Mouse (Mus musculus) layer of hippocampus, postnatal 25 days (tissue): Measurements from ENCODE around the gene Retreg1. TPM values are rescaled to one million over a fixed set of nuclear protein-coding genes. Genes with fewer than 3 reads are reported as not detected.
"Not testable (repeated sequence)": the region's sequence is repeated elsewhere in the genome, so short reads cannot be mapped to it uniquely, and the experiment has no call there.

Source experiments
- DNase-seq, 2 experiments: peaks; one replicate each; pipeline ENCODE4 v3.0.0; 2022; ENCODE audit warnings: mixed read lengths in 2 of 2, low spot score in 1 of 2; ENCODE audit errors: extremely low spot score in 1 of 2
- microRNA-seq, 2 experiments: library from miRNA; unstranded; fragments of <30 nt; microRNA quantifications; one replicate each; pipeline ENCODE4 v1.2.0; 2021
- total RNA-seq, 2 experiments: library from RNA; stranded (reverse); gene quantifications; 2 replicates each; pipeline ENCODE4 v1.2.3; 2021

Retreg1 gene
- total RNA-seq, 2 experiments from 2014 or later, result 29.4 to 32.4 TPM

GRCm38 (mm10) chr15:25984067-25984733, 141.2 kb downstream of the Retreg1 start, which contains the start of gene Zfp622:
Zfp622 (plus strand) TSS chr15:25984366.
- DNase-seq, result peak; percentile 82

GRCm38 (mm10) chr15:25984734-25985492, 141.9 kb downstream of the Retreg1 start:
- no peak for DNase-seq

- peak in 1 of 2 experiments; percentile 62 for DNase-seq
These were observed 150.2 kb downstream of the Retreg1 start for GRCm38 (mm10) chr15:25992992-25993727.

- DNase-seq, result no peak
These were observed 152.5 kb downstream of the Retreg1 start for GRCm38 (mm10) chr15:25995521-25995920.

GRCm38 (mm10) chr15:25999545-25999944, 156.6 kb downstream of the Retreg1 start:
- not testable (repeated sequence) for DNase-seq

- no peak for DNase-seq
These were observed 165.6 kb downstream of the Retreg1 start for GRCm38 (mm10) chr15:26008621-26009020.

GRCm38 (mm10) chr15:26012891-26013290, 169.9 kb downstream of the Retreg1 start:
- DNase-seq, result no peak

- DNase-seq, result no peak
These were observed 173.1 kb downstream of the Retreg1 start for GRCm38 (mm10) chr15:26015979-26016665.

- no peak for DNase-seq
These were observed 178.7 kb downstream of the Retreg1 start for GRCm38 (mm10) chr15:26021721-26022120.

- no peak for DNase-seq
These were observed 179.7 kb downstream of the Retreg1 start for GRCm38 (mm10) chr15:26022636-26023035.

Small RNA genes within 50 kb of the gene (microRNA-seq; reads per million reads assigned to microRNA genes)
- 0 to 0.55 reads per million in 2 experiments for gene Mir7212

Other genes with a start within 250 kb of the Retreg1 start
- gene Myo10, start 220.7 kb upstream of the Retreg1 start, total RNA-seq, result 10 to 100 TPM; 49.1 to 55.9 TPM
- gene Zfp622, start 141.2 kb downstream of the Retreg1 start, total RNA-seq, result 10 to 100 TPM; 40.4 to 40.5 TPM